Mouse (Mus musculus): ENCODE measurements around the gene Etd.
"Not testable (repeated sequence)": the region's sequence is repeated elsewhere in the genome, so short reads cannot be mapped to it uniquely, and the experiment has no call there.

The Etd gene

GRCm38 (mm10) chrX:53434618-53435017 lies at the start of gene Etd:
TSS of gene Etd (plus strand) at chrX:53434918.
- DNase-seq: no peak

DNA sequence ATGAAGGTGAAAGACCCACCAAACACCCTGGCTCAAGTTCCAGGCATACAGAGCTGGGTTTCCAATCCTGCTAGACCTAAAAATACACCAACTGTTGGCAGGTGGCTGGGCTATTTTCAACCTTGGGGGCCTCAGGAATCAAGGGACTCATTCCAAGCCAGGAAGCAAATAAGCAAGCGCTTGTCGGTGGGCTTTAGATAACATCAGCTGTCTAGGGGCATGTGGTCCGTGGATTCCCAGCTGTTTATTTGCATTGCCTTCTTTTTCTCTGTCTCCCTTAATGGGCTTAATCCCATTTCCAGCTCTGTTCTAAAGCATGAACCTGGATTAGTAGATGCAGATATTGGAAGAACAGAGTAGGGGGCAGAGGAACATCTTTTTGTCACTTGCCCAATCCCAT lies 48.4 kb upstream of the Etd start:
- DNase-seq: no peak

GRCm38 (mm10) chrX:53432888-53433287 lies 1.8 kb upstream of the Etd start:
- DNase-seq: peak; percentile 4

DNA sequence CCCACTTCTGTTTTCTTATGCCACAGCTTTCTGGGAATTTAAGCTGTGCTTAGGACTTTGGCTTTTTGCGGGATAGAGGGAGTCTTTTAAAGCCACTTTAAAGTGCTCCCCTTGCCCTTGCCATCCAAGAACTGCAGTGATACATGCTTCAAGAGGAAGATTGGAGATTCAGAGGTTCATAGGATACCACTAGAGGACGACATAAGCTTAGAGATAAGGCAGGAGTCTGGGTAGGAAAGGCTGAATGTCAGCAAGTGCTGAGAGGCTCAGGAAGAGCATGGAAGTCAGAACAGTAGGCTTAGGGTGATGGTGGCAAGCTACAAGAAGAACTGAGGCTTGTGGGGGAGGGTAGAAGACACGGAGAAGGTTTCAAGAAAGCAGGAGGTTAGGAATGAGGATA lies 24.9 kb downstream of the Etd start:
- peak; percentile 1 for DNase-seq

DNA sequence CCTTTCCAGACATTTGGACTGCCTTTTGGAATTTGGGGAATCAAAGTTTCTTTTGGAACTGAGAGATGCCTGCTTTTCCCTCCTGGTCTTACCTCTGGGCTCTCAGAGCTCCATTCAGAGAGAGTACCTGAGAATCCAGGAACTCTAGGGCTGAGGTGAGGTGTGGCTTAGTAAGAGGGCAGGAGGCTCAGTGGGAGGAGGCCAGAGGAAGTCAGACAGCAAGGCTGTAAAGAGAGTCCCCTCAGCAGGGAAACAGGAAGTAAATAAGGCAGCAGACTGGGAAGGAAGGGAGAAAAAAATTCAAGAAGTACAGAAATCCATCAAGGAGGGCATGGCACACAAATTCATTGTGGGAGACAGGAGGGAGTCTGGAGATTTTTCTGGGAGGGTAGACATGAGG lies 29.5 kb downstream of the Etd start:
- not testable (repeated sequence) for DNase-seq

Data from embryo, embryonic 11 days (tissue).